Comparison of ENCODE assay signal across 11 mouse cellular contexts in the genomic region with DNA sequence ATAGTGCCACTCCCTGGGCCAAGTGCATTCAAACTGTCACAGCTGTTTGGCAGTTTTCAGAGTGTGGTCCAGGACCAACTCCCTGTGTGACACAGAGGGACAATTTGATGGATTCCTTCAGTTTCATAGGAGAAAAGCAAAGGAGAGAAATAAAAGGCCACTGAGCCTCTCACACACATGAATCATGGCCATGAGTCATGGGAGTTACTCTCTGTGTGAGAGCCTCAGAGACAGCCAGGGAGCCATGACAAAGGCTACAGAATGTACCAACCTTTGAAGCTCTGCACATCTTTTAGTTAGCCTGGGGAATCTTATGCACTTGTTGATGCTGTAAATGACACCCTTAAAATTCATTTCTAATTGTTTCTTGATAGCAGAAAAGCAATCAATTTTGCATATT.
"Had no signal": no experiment of that assay in that cellular context is flagged by ENCODE, and none has a peak within 500 bp of the region (broad histone marks: within the 10 kb centered on the region; RNA-seq: fewer than 3 reads in every experiment).

No protein-coding gene starts in this region.

- H3K4me3 ChIP-seq: liver, embryonic 13.5 days had no signal

- H3K27me3 ChIP-seq: liver, embryonic 13.5 days had no signal

- H3K36me3 ChIP-seq: liver, embryonic 13.5 days had no signal

- DNase-seq: kidney, postnatal 14 days; kidney, postnatal 4 days; liver, embryonic 13.5 days; lung, adult 2 months; lung, postnatal 14 days; lung, postnatal 4 days; midbrain, embryonic 14.5 days; right cerebral cortex, postnatal 25 days; spleen, adult 18-20 months; thymus, adult 18-20 months; thymus, postnatal 36 days had no signal
